Mouse (Mus musculus) limb, embryonic 15.5 days (tissue): ENCODE data around the gene Ptger4. TPM values are rescaled to one million over a fixed set of nuclear protein-coding genes. Genes with fewer than 3 reads are reported as not detected.

Experiments used
- ATAC-seq: fragments of 200-750 bp; cut with Nextera tagmentation; 2 replicates; pipeline ENCODE4 v1.8.0; 2017; ENCODE audit warnings: low read depth, moderate TSS enrichment; ENCODE audit not compliant: insufficient number of reproducible peaks, low FRiP score, low TSS enrichment
- H3K27ac ChIP-seq: fragments of 300-500 bp; sonication (generic); 2 replicates; pipeline ENCODE4 v1.5.1; 2015; ENCODE audit warnings: moderate library complexity, mild to moderate bottlenecking, inconsistent platforms
- H3K27me3 ChIP-seq: fragments of 300-500 bp; sonication (generic); 2 replicates; pipeline ENCODE4 v1.6.1; 2015; ENCODE audit warnings: inconsistent platforms
- H3K36me3 ChIP-seq: fragments of 300-500 bp; sonication (generic); 2 replicates; pipeline ENCODE4 v1.6.1; 2015; ENCODE audit warnings: inconsistent platforms
- H3K4me1 ChIP-seq: fragments of 300-500 bp; sonication (generic); 2 replicates; pipeline ENCODE4 v1.6.1; 2015; ENCODE audit warnings: inconsistent platforms
- H3K4me2 ChIP-seq: fragments of 300-500 bp; sonication (generic); 2 replicates; pipeline ENCODE4 v1.6.1; 2015; ENCODE audit warnings: mild to moderate bottlenecking, inconsistent platforms
- H3K4me3 ChIP-seq: fragments of 300-500 bp; sonication (generic); 2 replicates; pipeline ENCODE4 v1.5.1; 2015; ENCODE audit warnings: mild to moderate bottlenecking, inconsistent platforms
- H3K9ac ChIP-seq: fragments of 300-500 bp; sonication (generic); 2 replicates; pipeline ENCODE4 v1.6.1; 2015; ENCODE audit warnings: inconsistent platforms
- H3K9me3 ChIP-seq: fragments of 300-500 bp; sonication (generic); 2 replicates; pipeline ENCODE4 v1.6.1; 2016; ENCODE audit warnings: inconsistent platforms
- WGBS: fragments of 180-500 bp; shearing (Covaris S2); methylation state at CpG from one replicate; pipeline ENCODE4 v1.1.7; 2015; 5-methylcytosine and 5-hydroxymethylcytosine counted together
- polyA plus RNA-seq: library from polyadenylated mRNA; unstranded; fragments of >200 nt; fragmentation: Nextera tagmentation; extraction: Ambion mirVana; gene quantifications from 2 replicates; pipeline ENCODE4 v1.2.1, GENCODE M21; 2015

The Ptger4 gene
- 5.0 and 5.6 TPM in 2 replicates for polyA plus RNA-seq

GRCm38 (mm10) chr15:5243959-5244905, at the start of gene Ptger4:
Gene Ptger4, minus strand, starts transcription at chr15:5244187.
- ATAC-seq = peak; percentile 90
- Histone ChIP-seq H3K9ac (peak within 1 kb of the TSS; percentile 47), H3K4me2 (peak within 1 kb of the TSS; percentile 100), H3K4me3 (peak within 1 kb of the TSS; percentile 60), H3K4me1 (peaks cover 35% of the 10 kb centered on the region), H3K36me3 (no peaks in the 10 kb centered on the region), H3K27me3 (peaks cover 24% of the 10 kb centered on the region), H3K27ac (no peak within 1 kb of the TSS), H3K9me3 (no peaks in the 10 kb centered on the region)
- under 1% methylated on average over 61 of the region's 61 CpGs for WGBS

- no peak overlapping the region for H3K4me2 ChIP-seq
- no peak for ATAC-seq
- H3K4me3 ChIP-seq = no peak overlapping the region
- no peaks in the 10 kb centered on the region for H3K4me1 ChIP-seq
- no peaks in the 10 kb centered on the region for H3K27me3 ChIP-seq
- 84% methylated on average over 8 of the region's 8 CpGs for WGBS
- no peak overlapping the region for H3K27ac ChIP-seq
- H3K9ac ChIP-seq = no peak overlapping the region
- H3K9me3 ChIP-seq = no peaks in the 10 kb centered on the region
- no peaks in the 10 kb centered on the region for H3K36me3 ChIP-seq
Observed at GRCm38 (mm10) chr15:5288412-5288811, 44.4 kb upstream of the Ptger4 start.

GRCm38 (mm10) chr15:5287072-5287471, 43.1 kb upstream of the Ptger4 start:
- ATAC-seq = no peak
- H3K9ac ChIP-seq = no peak overlapping the region
- no peaks in the 10 kb centered on the region for H3K36me3 ChIP-seq
- 81% methylated on average over 5 of the region's 5 CpGs for WGBS
- H3K4me2 ChIP-seq = no peak overlapping the region
- H3K4me3 ChIP-seq = no peak overlapping the region
- H3K27me3 ChIP-seq = no peaks in the 10 kb centered on the region
- H3K27ac ChIP-seq = no peak overlapping the region
- H3K4me1 ChIP-seq = no peaks in the 10 kb centered on the region
- no peaks in the 10 kb centered on the region for H3K9me3 ChIP-seq

- H3K9me3 ChIP-seq = peaks cover 3% of the 10 kb centered on the region; the same call in 1 of the 2 replicates
- no peak overlapping the region for H3K27ac ChIP-seq
- H3K27me3 ChIP-seq = no peaks in the 10 kb centered on the region
- ATAC-seq = no peak
- no peak overlapping the region for H3K4me2 ChIP-seq
- WGBS = 76% methylated on average over 2 of the region's 2 CpGs
- H3K4me1 ChIP-seq = no peaks in the 10 kb centered on the region
- H3K9ac ChIP-seq = no peak overlapping the region
- no peaks in the 10 kb centered on the region for H3K36me3 ChIP-seq
- no peak overlapping the region for H3K4me3 ChIP-seq
Observed at GRCm38 (mm10) chr15:5281316-5281715, 37.3 kb upstream of the Ptger4 start.

- no peak overlapping the region for H3K4me2 ChIP-seq
- peaks cover 3% of the 10 kb centered on the region; the same call in 1 of the 2 replicates for H3K9me3 ChIP-seq
- 51% methylated on average over 4 of the region's 4 CpGs for WGBS
- H3K4me3 ChIP-seq = no peak overlapping the region
- H3K9ac ChIP-seq = no peak overlapping the region
- H3K27me3 ChIP-seq = no peaks in the 10 kb centered on the region
- H3K36me3 ChIP-seq = no peaks in the 10 kb centered on the region
- ATAC-seq = no peak
- H3K27ac ChIP-seq = no peak overlapping the region
- H3K4me1 ChIP-seq = no peaks in the 10 kb centered on the region
Observed at GRCm38 (mm10) chr15:5279831-5280230, 35.8 kb upstream of the Ptger4 start.

GRCm38 (mm10) chr15:5278525-5278924, 34.5 kb upstream of the Ptger4 start:
- H3K9me3 ChIP-seq = peaks cover 3% of the 10 kb centered on the region; the same call in 1 of the 2 replicates
- ATAC-seq = no peak
- H3K4me3 ChIP-seq = no peak overlapping the region
- H3K36me3 ChIP-seq = no peaks in the 10 kb centered on the region
- no peaks in the 10 kb centered on the region for H3K4me1 ChIP-seq
- H3K27ac ChIP-seq = no peak overlapping the region
- no peaks in the 10 kb centered on the region for H3K27me3 ChIP-seq
- no peak overlapping the region for H3K4me2 ChIP-seq
- H3K9ac ChIP-seq = no peak overlapping the region

GRCm38 (mm10) chr15:5273981-5274380, 30.0 kb upstream of the Ptger4 start:
- peaks cover 3% of the 10 kb centered on the region; the same call in 1 of the 2 replicates for H3K9me3 ChIP-seq
- H3K9ac ChIP-seq = no peak overlapping the region
- H3K36me3 ChIP-seq = no peaks in the 10 kb centered on the region
- H3K27ac ChIP-seq = no peak overlapping the region
- no peak for ATAC-seq
- no peak overlapping the region for H3K4me2 ChIP-seq
- H3K4me1 ChIP-seq = no peaks in the 10 kb centered on the region
- H3K27me3 ChIP-seq = no peaks in the 10 kb centered on the region
- WGBS = 87% methylated on average over 1 of the region's 1 CpGs
- H3K4me3 ChIP-seq = no peak overlapping the region

- no peaks in the 10 kb centered on the region for H3K36me3 ChIP-seq
- H3K9me3 ChIP-seq = no peaks in the 10 kb centered on the region
- H3K27ac ChIP-seq = no peak overlapping the region
- H3K9ac ChIP-seq = no peak overlapping the region
- WGBS = 73% methylated on average over 3 of the region's 3 CpGs
- no peak overlapping the region for H3K4me2 ChIP-seq
- no peaks in the 10 kb centered on the region for H3K4me1 ChIP-seq
- H3K27me3 ChIP-seq = no peaks in the 10 kb centered on the region
- no peak overlapping the region for H3K4me3 ChIP-seq
- no peak for ATAC-seq
Observed at GRCm38 (mm10) chr15:5266095-5266494, 22.1 kb upstream of the Ptger4 start.

GRCm38 (mm10) chr15:5262874-5263504, 19.0 kb upstream of the Ptger4 start:
- Histone ChIP-seq H3K4me1 (no peaks in the 10 kb centered on the region), H3K9me3 (no peaks in the 10 kb centered on the region), H3K27me3 (no peaks in the 10 kb centered on the region), H3K4me2 (no peak overlapping the region), H3K4me3 (no peak overlapping the region), H3K27ac (no peak overlapping the region), H3K36me3 (no peaks in the 10 kb centered on the region), H3K9ac (no peak overlapping the region)
- no peak for ATAC-seq
- 82% methylated on average over 10 of the region's 10 CpGs for WGBS

- Histone ChIP-seq H3K27me3 (no peaks in the 10 kb centered on the region), H3K4me1 (no peaks in the 10 kb centered on the region), H3K4me2 (no peak overlapping the region), H3K4me3 (no peak overlapping the region), H3K9ac (no peak overlapping the region), H3K27ac (no peak overlapping the region), H3K9me3 (no peaks in the 10 kb centered on the region), H3K36me3 (no peaks in the 10 kb centered on the region)
- ATAC-seq = no peak
- WGBS = 75% methylated on average over 13 of the region's 13 CpGs
Observed at GRCm38 (mm10) chr15:5262095-5262667, 18.2 kb upstream of the Ptger4 start.

GRCm38 (mm10) chr15:5261004-5261403, 17.0 kb upstream of the Ptger4 start:
- H3K27me3 ChIP-seq = no peaks in the 10 kb centered on the region
- H3K27ac ChIP-seq = no peak overlapping the region
- no peak overlapping the region for H3K4me3 ChIP-seq
- no peaks in the 10 kb centered on the region for H3K4me1 ChIP-seq
- no peak for ATAC-seq
- H3K9ac ChIP-seq = no peak overlapping the region
- no peaks in the 10 kb centered on the region for H3K36me3 ChIP-seq
- WGBS = 89% methylated on average over 3 of the region's 3 CpGs
- H3K9me3 ChIP-seq = no peaks in the 10 kb centered on the region
- no peak overlapping the region for H3K4me2 ChIP-seq

- Histone ChIP-seq H3K27ac (no peak overlapping the region), H3K4me3 (no peak overlapping the region), H3K9me3 (no peaks in the 10 kb centered on the region), H3K9ac (no peak overlapping the region), H3K4me1 (no peaks in the 10 kb centered on the region), H3K4me2 (no peak overlapping the region), H3K27me3 (no peaks in the 10 kb centered on the region), H3K36me3 (no peaks in the 10 kb centered on the region)
- WGBS = 32% methylated on average over 5 of the region's 5 CpGs
- ATAC-seq = no peak
Observed at GRCm38 (mm10) chr15:5260183-5260582, 16.2 kb upstream of the Ptger4 start.
